Mouse (Mus musculus) myocyte (in vitro differentiated cells): ENCODE measurements around the gene Rab44. TPM values are rescaled to one million over a fixed set of nuclear protein-coding genes. Genes with fewer than 3 reads are reported as not detected.
A peak's percentile ranks its signal among the peaks of the same experiment; 100 is the strongest.

Experiments
- H3K27me3 ChIP-seq: one replicate; pipeline ENCODE4 v1.6.1; 2011; ENCODE audit not compliant: control insufficient read depth, insufficient read depth, insufficient read length
- H3K36me3 ChIP-seq: one replicate; pipeline ENCODE4 v1.6.1; 2011; ENCODE audit not compliant: control insufficient read depth, insufficient read depth
- H3K4me2 ChIP-seq: one replicate; pipeline ENCODE4 v1.6.1; 2011; ENCODE audit warnings: low read depth, control low read depth
- H3K4me3 ChIP-seq: one replicate; pipeline ENCODE4 v1.5.1; 2011; ENCODE audit warnings: mild to moderate bottlenecking, control low read depth, moderate library complexity
- H3K79me2 ChIP-seq: one replicate; pipeline ENCODE4 v1.6.1; 2011; ENCODE audit not compliant: control insufficient read depth, insufficient read depth
- H3ac ChIP-seq: one replicate; pipeline ENCODE4 v1.6.1; 2011; ENCODE audit not compliant: control insufficient read depth, insufficient read length
- CEBPB ChIP-seq: IDR thresholded peaks from 2 replicates; pipeline ENCODE4 v1.6.1; 2011; ENCODE audit warnings: mild to moderate bottlenecking, moderate library complexity; ENCODE audit not compliant: poor library complexity, insufficient read depth, severe bottlenecking
- E2F4 ChIP-seq: IDR thresholded peaks from one replicate; pipeline ENCODE4 v1.6.1; 2011; ENCODE audit warnings: mild to moderate bottlenecking, control low read depth, moderate library complexity; ENCODE audit not compliant: insufficient read depth
- MAX ChIP-seq: IDR thresholded peaks from one replicate; pipeline ENCODE4 v1.6.1; 2011; ENCODE audit warnings: low read depth, mild to moderate bottlenecking, control low read depth
- MYOD1 ChIP-seq, 3 experiments: IDR thresholded peaks; one replicate each; pipeline ENCODE4 v1.6.1; 2011; ENCODE audit warnings: control low read depth in 2 of 3, low read depth in 2 of 3, mild to moderate bottlenecking in 2 of 3, moderate library complexity in 1 of 3; ENCODE audit not compliant: insufficient read length in 2 of 3, control insufficient read depth in 1 of 3
- MYOG ChIP-seq, 3 experiments: IDR thresholded peaks; one replicate each; pipeline ENCODE4 v1.6.1; 2011; ENCODE audit warnings: control low read depth in 2 of 3, low read depth in 2 of 3, mild to moderate bottlenecking in 2 of 3; ENCODE audit not compliant: insufficient read length in 2 of 3, control insufficient read depth in 1 of 3, insufficient read depth in 1 of 3
- POLR2A ChIP-seq: IDR thresholded peaks from one replicate; pipeline ENCODE4 v1.6.1; 2011; ENCODE audit warnings: low read depth, mild to moderate bottlenecking, control low read depth, moderate library complexity; ENCODE audit not compliant: insufficient read length
- POLR2AphosphoS2 ChIP-seq: IDR thresholded peaks from one replicate; pipeline ENCODE4 v1.6.1; 2011; ENCODE audit warnings: low read depth, control low read depth; ENCODE audit not compliant: insufficient read length
- REST ChIP-seq: IDR thresholded peaks from one replicate; pipeline ENCODE4 v1.6.1; 2011; ENCODE audit warnings: mild to moderate bottlenecking, control low read depth, moderate library complexity; ENCODE audit not compliant: insufficient read depth, insufficient read length
- SRF ChIP-seq: IDR thresholded peaks from one replicate; pipeline ENCODE4 v1.6.1; 2011; ENCODE audit warnings: low read depth; ENCODE audit not compliant: control insufficient read depth, insufficient read length
- TCF12 ChIP-seq: IDR thresholded peaks from one replicate; pipeline ENCODE4 v1.6.1; 2011; ENCODE audit warnings: mild to moderate bottlenecking, control low read depth; ENCODE audit not compliant: poor library complexity, insufficient read depth, severe bottlenecking
- TCF3 ChIP-seq: IDR thresholded peaks from one replicate; pipeline ENCODE4 v1.6.1; 2011; ENCODE audit warnings: low read depth, control low read depth; ENCODE audit not compliant: insufficient read length
- USF1 ChIP-seq: IDR thresholded peaks from one replicate; pipeline ENCODE4 v1.6.1; 2011; ENCODE audit warnings: low read depth, mild to moderate bottlenecking, control low read depth, moderate library complexity
- polyA plus RNA-seq: library from polyadenylated mRNA; unstranded; fragments of >200 nt; fragmentation: generic; extraction: Trizol; gene quantifications from one replicate; pipeline ENCODE4 v1.2.1, GENCODE M21; 2012; ENCODE audit warnings: missing spikeins

Gene Rab44
- polyA plus RNA-seq, 1 experiment = 6.8 TPM

GRCm38 (mm10) chr17:29158899-29159298 is 45.0 kb downstream of the Rab44 start:
- no peaks in the 10 kb centered on the region for H3K79me2 ChIP-seq
- H3K27me3 ChIP-seq = no peaks in the 10 kb centered on the region
- no peak overlapping the region for H3K4me2 ChIP-seq
- H3K36me3 ChIP-seq = no peaks in the 10 kb centered on the region
- no peak overlapping the region for H3K4me3 ChIP-seq
- no peak overlapping the region for H3ac ChIP-seq
- TF ChIP-seq TCF12 (no peak), TCF3 (no peak), MYOD1 (IDR thresholded peaks at IDR 0.05; ENCODE audit: control insufficient read depth in 1 of 3, insufficient read length in 2 of 3, low read depth in 2 of 3) (peak in 1 of 3 experiments; percentile 47), REST (no peak), USF1 (no peak)

DNA sequence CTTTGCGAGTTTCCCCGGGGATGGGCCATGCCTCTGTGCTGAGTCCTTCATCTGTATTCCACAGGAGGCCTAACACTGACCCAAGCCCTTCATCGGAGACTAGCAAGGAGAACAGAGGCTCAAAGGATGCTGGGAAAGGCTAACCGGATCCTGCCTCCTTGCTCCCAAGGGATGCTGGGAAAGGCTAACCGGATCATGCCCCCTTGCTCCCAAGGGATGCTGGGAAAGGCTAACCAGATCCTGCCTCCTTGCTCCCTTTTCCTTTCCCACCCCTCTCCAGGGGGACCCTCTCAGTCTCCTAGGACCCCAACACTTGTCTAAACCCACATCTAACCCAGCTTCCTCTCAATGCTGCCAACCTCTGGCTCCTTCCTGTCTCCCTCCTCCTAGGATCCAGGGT is 45.4 kb downstream of the Rab44 start:
- Histone ChIP-seq H3K4me2 (no peak overlapping the region), H3K36me3 (no peaks in the 10 kb centered on the region), H3K4me3 (no peak overlapping the region), H3K27me3 (no peaks in the 10 kb centered on the region), H3ac (no peak overlapping the region), H3K79me2 (no peaks in the 10 kb centered on the region)
- no peak for TF ChIP-seq POLR2AphosphoS2
- TF ChIP-seq TCF12 = no peak
- TF ChIP-seq CEBPB = no peak

- no peak overlapping the region for H3K4me3 ChIP-seq
- H3K36me3 ChIP-seq = no peaks in the 10 kb centered on the region
- no peak for TF ChIP-seq POLR2AphosphoS2
- TF ChIP-seq SRF = no peak
- no peak for TF ChIP-seq MAX
- TF ChIP-seq MYOG (IDR thresholded peaks at IDR 0.05; ENCODE audit: control insufficient read depth in 1 of 3, insufficient read depth in 1 of 3, insufficient read length in 2 of 3, low read depth in 2 of 3) = no peak
- no peak for TF ChIP-seq E2F4
- TF ChIP-seq REST = no peak
- no peak for TF ChIP-seq USF1
- no peak for TF ChIP-seq MYOD1 (IDR thresholded peaks at IDR 0.05; ENCODE audit: control insufficient read depth in 1 of 3, insufficient read length in 2 of 3, low read depth in 2 of 3)
- TF ChIP-seq CEBPB = no peak
- no peak for TF ChIP-seq TCF12
- TF ChIP-seq TCF3 = no peak
- TF ChIP-seq POLR2A = no peak
- H3K4me2 ChIP-seq = no peak overlapping the region
- no peak overlapping the region for H3ac ChIP-seq
- H3K79me2 ChIP-seq = no peaks in the 10 kb centered on the region
- no peaks in the 10 kb centered on the region for H3K27me3 ChIP-seq
Measured at GRCm38 (mm10) chr17:29159743-29160455, 46.0 kb downstream of the Rab44 start.

DNA sequence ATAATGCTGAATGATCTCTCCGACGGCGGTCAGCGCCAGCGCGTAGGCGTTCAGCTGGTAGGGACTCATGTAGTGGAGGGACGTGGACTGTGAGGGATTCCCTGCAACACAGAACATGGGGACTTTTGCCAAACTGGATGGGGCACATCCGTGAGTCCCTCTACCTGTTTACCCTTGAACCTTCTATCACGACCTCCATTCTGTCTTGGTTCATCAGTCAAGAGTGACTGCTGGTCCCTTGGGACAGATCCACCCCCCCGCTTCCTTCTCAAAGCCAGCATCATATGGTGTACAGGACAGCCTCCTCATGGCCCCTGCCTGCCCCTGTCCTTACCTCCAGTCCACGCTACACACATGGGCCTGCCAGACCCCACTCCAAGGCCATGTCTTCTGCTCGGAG is 48.4 kb downstream of the Rab44 start:
- H3K4me2 ChIP-seq = no peak overlapping the region
- no peaks in the 10 kb centered on the region for H3K79me2 ChIP-seq
- no peak overlapping the region for H3ac ChIP-seq
- H3K27me3 ChIP-seq = no peaks in the 10 kb centered on the region
- H3K4me3 ChIP-seq = no peak overlapping the region
- TF ChIP-seq REST (no peak), POLR2A (no peak), TCF3 (no peak), SRF (no peak), USF1 (no peak), E2F4 (no peak), MYOG (IDR thresholded peaks at IDR 0.05; ENCODE audit: control insufficient read depth in 1 of 3, insufficient read depth in 1 of 3, insufficient read length in 2 of 3, low read depth in 2 of 3) (no peak), MAX (no peak), POLR2AphosphoS2 (no peak), TCF12 (no peak), CEBPB (no peak)
- H3K36me3 ChIP-seq = no peaks in the 10 kb centered on the region

DNA sequence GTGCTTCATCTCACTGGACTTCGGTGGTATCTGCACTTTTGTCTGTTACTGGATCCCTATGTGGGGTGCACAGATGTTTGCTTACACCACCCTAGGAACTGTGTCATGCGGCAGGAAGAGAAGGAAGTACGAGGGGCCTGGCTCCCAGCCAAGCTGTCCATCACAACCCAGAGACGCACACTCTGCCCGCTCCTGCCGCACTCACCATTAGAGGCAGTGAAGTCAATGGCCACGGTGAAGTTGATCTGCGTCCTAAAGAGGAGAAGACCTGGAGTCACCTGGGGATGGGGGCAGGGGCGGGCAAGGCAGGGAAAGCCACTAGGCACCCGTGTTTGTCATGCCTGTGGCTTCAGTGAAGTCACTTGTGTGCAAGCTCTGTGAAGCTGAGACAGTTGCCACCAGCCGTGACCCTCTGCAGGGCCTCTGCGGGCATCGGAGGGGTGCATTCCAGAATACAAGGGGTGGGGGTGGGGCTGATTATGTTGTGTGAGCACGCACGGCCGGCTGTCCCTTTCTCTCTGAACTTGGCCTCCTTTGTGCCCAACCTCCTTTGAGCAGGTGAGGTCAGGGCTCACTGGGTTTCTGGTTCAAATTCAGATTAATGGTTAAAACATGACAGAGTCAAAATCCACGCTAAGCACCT is 50.6 kb downstream of the Rab44 start:
- Histone ChIP-seq H3K79me2 (no peaks in the 10 kb centered on the region), H3K27me3 (no peaks in the 10 kb centered on the region), H3K36me3 (no peaks in the 10 kb centered on the region), H3ac (no peak overlapping the region), H3K4me3 (no peak overlapping the region), H3K4me2 (no peak overlapping the region)
- TF ChIP-seq MYOG (IDR thresholded peaks at IDR 0.05; ENCODE audit: control insufficient read depth in 1 of 3, insufficient read depth in 1 of 3, insufficient read length in 2 of 3, low read depth in 2 of 3) (peak in 1 of 3 experiments; percentile 83), MYOD1 (IDR thresholded peaks at IDR 0.05; ENCODE audit: control insufficient read depth in 1 of 3, insufficient read length in 2 of 3, low read depth in 2 of 3) (peak in 1 of 3 experiments; percentile 59), MAX (no peak), POLR2A (no peak), TCF3 (no peak), E2F4 (no peak), REST (no peak), POLR2AphosphoS2 (no peak)
